Mouse (Mus musculus): ENCODE measurements at regions not wholly inside any gene's neighbourhood (a gene's known extent, or its start where the extent isn't known, plus 50 kb on each side); places are given as distances from the start of the nearest gene placed in this dataset.

GRCm38 (mm10) chr2:96006204-96006868 lies 311.6 kb upstream of the Lrrc4c start:
- no peak overlapping the region for H3K9ac ChIP-seq (replicated peaks; ENCODE audit: low read depth, low read length)
- ATAC-seq (ENCODE audit: low read depth) = peak; percentile 60
- H3K4me1 ChIP-seq (ENCODE audit: control insufficient read depth, insufficient read depth, low read length) = no peaks in the 10 kb centered on the region
- WGBS = 52% methylated on average over 2 of the region's 2 CpGs
- no peaks in the 10 kb centered on the region for H3K36me3 ChIP-seq (ENCODE audit: control insufficient read depth, insufficient read depth, low read length)
- no peak overlapping the region for H3K4me2 ChIP-seq (ENCODE audit: low read depth, low read length)
- H3K9me3 ChIP-seq (ENCODE audit: control insufficient read depth, low read length) = no peaks in the 10 kb centered on the region
- no peak overlapping the region for H3K4me3 ChIP-seq (ENCODE audit: low read depth, low read length)
- H3K27me3 ChIP-seq (ENCODE audit: control insufficient read depth, insufficient read depth, low read length) = no peaks in the 10 kb centered on the region
- H3K27ac ChIP-seq (ENCODE audit: low read depth, low read length) = no peak overlapping the region

All from neural tube, embryonic 14.5 days (tissue).